ENCODE assay signal across 9 mouse cellular contexts in genomic region chr15:97424961-97425360, GRCm38 (mm10).
"Had no signal": no experiment of that assay in that cellular context is flagged by ENCODE, and none has a peak within 500 bp of the region (broad histone marks: within the 10 kb centered on the region; RNA-seq: fewer than 3 reads in every experiment).

No protein-coding gene starts in this region.

- H3K4me1 ChIP-seq: limb, embryonic 13.5 days; neural tube, embryonic 12.5 days had no signal

- H3K4me3 ChIP-seq: limb, embryonic 13.5 days; myocyte; neural tube, embryonic 12.5 days had no signal

- H3K36me3 ChIP-seq: limb, embryonic 13.5 days; neural tube, embryonic 12.5 days had no signal

- H3K9me3 ChIP-seq: limb, embryonic 13.5 days; neural tube, embryonic 12.5 days had no signal

- H3K27me3 ChIP-seq: limb, embryonic 13.5 days; neural tube, embryonic 12.5 days had no signal

- DNase-seq: kidney, adult 11 months; kidney, postnatal 10 days; left cerebral cortex, postnatal 4 days; lung, adult 18-20 months; midbrain, embryonic 14.5 days; retina, postnatal 1 day had no signal
